1 mouse cellular context compared by ENCODE assay signal in the genomic region with DNA sequence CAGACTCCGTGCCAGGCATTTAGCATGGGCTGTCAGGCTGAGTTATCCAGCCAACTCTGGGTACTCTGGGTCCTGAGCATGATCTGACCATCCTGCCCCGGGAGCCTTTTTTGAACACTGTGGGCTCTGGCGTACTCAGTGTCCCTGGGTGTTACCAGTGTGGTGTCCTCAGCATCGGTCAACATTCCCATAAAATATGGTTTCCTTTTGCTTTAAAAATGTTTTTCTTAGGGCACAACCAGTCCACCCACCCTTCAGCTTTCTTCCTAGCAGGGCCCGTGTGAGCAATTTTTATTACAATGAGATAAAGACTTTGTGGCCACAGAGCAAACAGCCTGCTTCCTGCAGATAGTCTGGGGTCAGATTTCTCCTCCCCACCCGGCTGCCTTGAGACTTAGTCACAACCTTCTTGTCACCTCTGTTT.
A peak's percentile ranks its signal among the peaks of the same experiment; 100 is the strongest.
TF ChIP-seq lines count a peak whose summit lies in the region.

No protein-coding gene starts in this region.

TF ChIP-seq in C2C12, 6 proteins besides CTCF, POLR2A, EP300 and RAD21 (continued from another document):
- no peak for TF ChIP-seq FOSL1 (IDR thresholded peaks at IDR 0.05; ENCODE audit: insufficient read depth, low read length, poor library complexity, severe bottlenecking)
- TF ChIP-seq USF1 (IDR thresholded peaks at IDR 0.05; ENCODE audit: low read depth) = no peak
- no peak for TF ChIP-seq MYOG (IDR thresholded peaks at IDR 0.05; ENCODE audit: control insufficient read depth, extremely low read depth, insufficient read length)
- TF ChIP-seq MYOD1 (IDR thresholded peaks at IDR 0.05; ENCODE audit: control insufficient read depth, insufficient read length, low read depth) = peak; percentile 40
- peak; percentile 82 for TF ChIP-seq MAX (IDR thresholded peaks at IDR 0.05)
